Mouse (Mus musculus) bone marrow macrophage, adult 2 months (primary cell): ENCODE measurements around the gene Nxph3. TPM values are rescaled to one million over a fixed set of nuclear protein-coding genes. Genes with fewer than 3 reads are reported as not detected.

ENCODE experiments used
- H3K27ac ChIP-seq: 2 replicates; pipeline ENCODE4 v1.5.1; 2012; ENCODE audit warnings: low read depth, low read length; ENCODE audit not compliant: insufficient read depth
- H3K4me1 ChIP-seq: 2 replicates; pipeline ENCODE4 v1.6.1; 2012; ENCODE audit warnings: low read length; ENCODE audit not compliant: control insufficient read depth, insufficient read depth
- H3K4me3 ChIP-seq: 2 replicates; pipeline ENCODE4 v1.5.1; 2012; ENCODE audit warnings: mild to moderate bottlenecking, low read length, moderate library complexity; ENCODE audit not compliant: insufficient read depth
- CTCF ChIP-seq: IDR thresholded peaks from 2 replicates; pipeline ENCODE4 v1.5.1; 2012; ENCODE audit warnings: low read depth, mild to moderate bottlenecking, low read length, moderate library complexity
- POLR2A ChIP-seq: IDR thresholded peaks from 2 replicates; pipeline ENCODE4 v1.6.1; 2012; ENCODE audit warnings: mild to moderate bottlenecking, low read depth, low read length, borderline replicate concordance
- polyA plus RNA-seq: library from polyadenylated mRNA; stranded (reverse); fragments of >200 nt; gene quantifications from 2 replicates; pipeline ENCODE4 v1.2.4, GENCODE M21; 2012; ENCODE audit not compliant: missing spikeins, insufficient read depth, insufficient read length

The Nxph3 gene
- polyA plus RNA-seq, 1 experiment = not detected

- Histone ChIP-seq H3K27ac (no peak overlapping the region), H3K4me3 (no peak overlapping the region), H3K4me1 (peaks cover 4% of the 10 kb centered on the region; the same call in 1 of the 2 replicates)
- no peak for TF ChIP-seq POLR2A
- no peak for TF ChIP-seq CTCF
These were observed 16.4 kb downstream of the Nxph3 start for GRCm38 (mm10) chr11:95497921-95498320.

- Histone ChIP-seq H3K27ac (no peak overlapping the region), H3K4me1 (peaks cover 3% of the 10 kb centered on the region; the same call in 1 of the 2 replicates), H3K4me3 (no peak overlapping the region)
- no peak for TF ChIP-seq POLR2A
- TF ChIP-seq CTCF = no peak
These were observed 18.5 kb downstream of the Nxph3 start for GRCm38 (mm10) chr11:95495883-95496282.

DNA sequence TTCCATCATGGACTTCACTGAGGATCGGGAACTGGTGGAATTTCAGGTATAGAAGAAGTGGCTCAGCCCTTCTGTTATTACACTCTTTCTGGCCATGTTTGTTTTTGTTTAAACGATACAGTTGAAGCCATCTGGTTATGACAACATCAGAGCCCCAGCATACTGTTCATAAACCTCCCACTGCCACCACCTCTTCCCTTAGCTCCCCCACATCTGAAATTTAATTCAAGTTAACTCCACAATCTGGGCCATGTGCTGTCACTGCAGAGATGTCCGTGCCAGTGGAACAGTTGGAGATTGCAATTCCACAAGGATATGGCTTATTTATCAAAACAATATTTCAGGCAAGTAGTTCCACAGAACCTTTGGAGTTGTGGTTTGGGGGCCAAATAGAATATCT is 20.0 kb downstream of the Nxph3 start:
- Histone ChIP-seq H3K4me3 (no peak overlapping the region), H3K4me1 (no peaks in the 10 kb centered on the region), H3K27ac (no peak overlapping the region)
- TF ChIP-seq POLR2A (no peak), CTCF (no peak)

DNA sequence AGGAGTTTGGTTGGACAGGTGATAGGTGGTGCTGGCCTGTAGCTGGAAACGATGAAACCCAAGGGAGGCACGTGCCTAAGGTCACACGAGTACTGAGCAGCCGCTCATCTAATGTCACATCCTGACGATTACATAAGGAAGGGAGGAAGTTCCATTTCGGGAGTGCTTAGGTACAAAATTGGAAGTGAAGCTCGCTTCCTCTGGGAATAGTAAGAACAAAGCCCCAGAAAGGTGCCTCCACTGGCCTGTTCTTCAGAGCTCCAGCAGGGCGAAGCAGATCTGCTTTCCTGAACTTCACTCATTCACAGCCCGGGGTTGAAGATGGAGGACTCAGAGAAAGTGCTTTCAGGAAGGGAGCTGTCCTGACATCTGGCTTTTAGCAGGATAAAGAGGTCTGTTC is 20.4 kb downstream of the Nxph3 start:
- Histone ChIP-seq H3K4me1 (no peaks in the 10 kb centered on the region), H3K4me3 (no peak overlapping the region), H3K27ac (no peak overlapping the region)
- TF ChIP-seq CTCF = no peak
- TF ChIP-seq POLR2A = no peak

GRCm38 (mm10) chr11:95493010-95493409 is 21.4 kb downstream of the Nxph3 start:
- Histone ChIP-seq H3K4me3 (no peak overlapping the region), H3K27ac (no peak overlapping the region), H3K4me1 (no peaks in the 10 kb centered on the region)
- no peak for TF ChIP-seq CTCF
- no peak for TF ChIP-seq POLR2A

DNA sequence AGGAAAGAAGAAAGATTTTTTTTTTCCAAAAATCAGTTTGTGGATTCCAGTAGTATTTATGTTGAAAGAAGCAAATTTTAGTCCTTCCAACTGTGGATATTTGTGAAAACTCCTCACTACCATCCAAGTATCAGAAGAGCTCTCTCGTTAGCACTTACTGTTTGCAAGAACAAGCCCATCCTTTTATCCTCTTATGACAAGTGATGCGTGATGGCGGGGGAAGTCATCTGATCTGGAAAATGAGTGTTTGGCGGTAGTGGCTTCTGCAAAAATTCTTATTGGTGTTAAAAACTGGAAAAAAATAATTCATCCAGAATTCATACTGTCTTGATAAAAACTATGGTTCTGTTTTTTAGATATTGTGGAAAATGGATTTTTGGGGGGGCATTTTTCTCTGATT is 22.1 kb downstream of the Nxph3 start:
- Histone ChIP-seq H3K4me1 (no peaks in the 10 kb centered on the region), H3K27ac (no peak overlapping the region)
- TF ChIP-seq POLR2A (no peak), CTCF (no peak)

DNA sequence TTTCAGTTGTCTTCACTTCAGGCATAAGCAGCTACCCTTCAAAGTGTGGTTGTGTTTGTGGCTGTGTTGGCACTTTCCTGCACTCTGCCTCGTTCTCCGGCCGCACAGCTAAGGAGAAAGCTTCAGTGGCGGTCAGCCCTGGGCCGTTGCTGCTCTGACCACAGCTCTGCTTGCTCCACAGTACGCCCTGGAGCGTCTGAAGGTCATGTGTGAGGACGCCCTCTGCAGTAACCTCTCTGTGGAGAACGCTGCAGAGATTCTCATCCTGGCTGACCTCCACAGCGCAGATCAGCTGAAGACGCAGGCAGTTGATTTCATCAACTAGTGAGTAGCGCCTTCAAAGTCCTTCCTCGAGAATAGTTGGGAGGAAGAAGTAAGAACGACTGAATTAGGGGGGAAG is 24.3 kb downstream of the Nxph3 start:
- H3K4me1 ChIP-seq = no peaks in the 10 kb centered on the region
- TF ChIP-seq CTCF = no peak
- TF ChIP-seq POLR2A = no peak
- no peak overlapping the region for H3K27ac ChIP-seq
- no peak overlapping the region for H3K4me3 ChIP-seq

More for the DNA sequence above, 22.1 kb downstream of the Nxph3 start:
- no peak overlapping the region for H3K4me3 ChIP-seq

DNA sequence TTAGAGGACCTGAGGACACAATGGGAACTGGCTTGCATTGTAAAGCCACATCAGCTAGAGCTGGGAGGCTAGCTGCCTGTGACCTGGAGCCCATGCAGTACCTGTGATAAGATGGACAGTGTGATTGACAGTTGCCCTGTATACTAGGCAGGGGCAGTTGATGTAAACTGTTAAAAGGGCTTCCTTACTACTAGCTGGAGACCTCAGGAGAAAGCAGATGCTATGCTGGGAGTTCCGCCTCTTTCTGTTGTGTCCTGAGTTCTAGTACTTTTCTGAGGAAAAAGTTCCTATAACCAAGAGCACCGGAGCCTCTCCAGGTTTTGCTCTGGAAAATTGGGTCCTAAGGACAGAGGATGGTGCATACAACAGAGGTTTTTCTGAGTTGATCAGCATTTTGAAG is 27.1 kb downstream of the Nxph3 start:
- H3K4me3 ChIP-seq = no peak overlapping the region

GRCm38 (mm10) chr11:95485634-95486033 is 28.7 kb downstream of the Nxph3 start:
- TF ChIP-seq POLR2A (no peak), CTCF (no peak)
- H3K4me3 ChIP-seq = no peak overlapping the region

More for the DNA sequence above, 27.1 kb downstream of the Nxph3 start:
- TF ChIP-seq POLR2A (no peak), CTCF (no peak)
- H3K27ac ChIP-seq = no peak overlapping the region
- no peaks in the 10 kb centered on the region for H3K4me1 ChIP-seq

DNA sequence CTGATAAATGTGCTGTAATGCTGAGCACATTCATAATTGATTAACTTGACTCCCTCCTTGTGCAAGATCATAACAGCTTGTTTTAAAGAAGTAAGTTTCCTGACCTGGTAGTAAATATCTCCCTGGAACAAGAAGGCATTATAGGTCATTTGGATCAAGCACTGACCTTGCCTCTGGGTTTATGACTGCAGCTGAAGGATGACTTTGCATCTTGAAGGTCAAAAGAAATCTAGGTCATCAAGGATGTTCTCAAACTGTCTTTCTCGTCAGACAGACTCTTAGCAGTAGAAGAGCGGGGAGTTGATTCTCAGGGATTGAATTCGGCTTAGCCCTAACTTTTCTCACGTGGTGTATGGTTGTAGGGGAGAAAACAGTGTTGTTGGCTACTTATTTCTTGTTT is 33.7 kb downstream of the Nxph3 start:
- no peak overlapping the region for H3K4me3 ChIP-seq
- peaks cover 11% of the 10 kb centered on the region for H3K4me1 ChIP-seq
- H3K27ac ChIP-seq = no peak overlapping the region
- no peak for TF ChIP-seq CTCF
- no peak for TF ChIP-seq POLR2A

More at GRCm38 (mm10) chr11:95485634-95486033, 28.7 kb downstream of the Nxph3 start:
- no peak overlapping the region for H3K27ac ChIP-seq
- H3K4me1 ChIP-seq = no peaks in the 10 kb centered on the region

GRCm38 (mm10) chr11:95479458-95479857 is 34.9 kb downstream of the Nxph3 start:
- no peak overlapping the region for H3K4me3 ChIP-seq
- peaks cover 11% of the 10 kb centered on the region for H3K4me1 ChIP-seq
- H3K27ac ChIP-seq = no peak overlapping the region
- no peak for TF ChIP-seq POLR2A
- no peak for TF ChIP-seq CTCF
